Mouse (Mus musculus) cerebellum, postnatal 4 days (tissue): Measurements from ENCODE around the gene Shank3.

ENCODE experiments used
- DNase-seq, 2 experiments: peaks; one replicate each; pipeline ENCODE4 v3.0.0; 2022; ENCODE audit warnings: low spot score in 2 of 2, mixed read lengths in 1 of 2

Gene Shank3

GRCm38 (mm10) chr15:89556401-89557178 is 57.2 kb downstream of the Shank3 start:
- DNase-seq: no peak

- no peak for DNase-seq
Measured at GRCm38 (mm10) chr15:89557179-89557995, 58.0 kb downstream of the Shank3 start.

GRCm38 (mm10) chr15:89557996-89558390 is 58.6 kb downstream of the Shank3 start:
- DNase-seq: no peak

- DNase-seq: no peak
Measured at GRCm38 (mm10) chr15:89559202-89559731, 59.8 kb downstream of the Shank3 start.

- no peak for DNase-seq
Measured at GRCm38 (mm10) chr15:89568114-89568513, 68.7 kb downstream of the Shank3 start, which contains the start of gene Acr. Gene Acr (plus strand): TSS chr15:89568326.

GRCm38 (mm10) chr15:89572147-89572546 is 72.7 kb downstream of the Shank3 start:
- DNase-seq: no peak

GRCm38 (mm10) chr15:89582494-89582893 is 83.1 kb downstream of the Shank3 start:
- no peak for DNase-seq

GRCm38 (mm10) chr15:89585101-89585500 is 85.7 kb downstream of the Shank3 start:
- DNase-seq: no peak

- no peak for DNase-seq
Measured at GRCm38 (mm10) chr15:89585631-89586030, 86.2 kb downstream of the Shank3 start.

- DNase-seq: no peak
Measured at GRCm38 (mm10) chr15:89589146-89589545, 89.7 kb downstream of the Shank3 start.

GRCm38 (mm10) chr15:89591317-89591716 is 91.9 kb downstream of the Shank3 start:
- DNase-seq: no peak

- peak; percentile 76 to 88 for DNase-seq
Measured at GRCm38 (mm10) chr15:89591723-89592455, 92.5 kb downstream of the Shank3 start, which contains the start of gene Rabl2. Gene Rabl2 (minus strand): TSS chr15:89591923.

GRCm38 (mm10) chr15:89592548-89592947 is 93.1 kb downstream of the Shank3 start:
- no peak for DNase-seq

GRCm38 (mm10) chr15:89605822-89606570 is 106.6 kb downstream of the Shank3 start:
- DNase-seq: no peak

- no peak for DNase-seq
Measured at GRCm38 (mm10) chr15:89607480-89607879, 108.1 kb downstream of the Shank3 start.

GRCm38 (mm10) chr15:89607888-89608287 is 108.5 kb downstream of the Shank3 start:
- DNase-seq: no peak
